Mouse (Mus musculus) layer of hippocampus, postnatal 25 days (tissue): ENCODE results near the gene Gm8068. TPM values are rescaled to one million over a fixed set of nuclear protein-coding genes. Genes with fewer than 3 reads are reported as not detected.
"Not testable (repeated sequence)": the region's sequence is repeated elsewhere in the genome, so short reads cannot be mapped to it uniquely, and the experiment has no call there.

Experiments
- DNase-seq, 2 experiments: peaks; one replicate each; pipeline ENCODE4 v3.0.0; 2022; ENCODE audit warnings: mixed read lengths in 2 of 2, low spot score in 1 of 2; ENCODE audit errors: extremely low spot score in 1 of 2
- total RNA-seq, 2 experiments: library from RNA; stranded (reverse); gene quantifications; 2 replicates each; pipeline ENCODE4 v1.2.3; 2021

Gm8068 gene
- total RNA-seq, result not detected

DNA sequence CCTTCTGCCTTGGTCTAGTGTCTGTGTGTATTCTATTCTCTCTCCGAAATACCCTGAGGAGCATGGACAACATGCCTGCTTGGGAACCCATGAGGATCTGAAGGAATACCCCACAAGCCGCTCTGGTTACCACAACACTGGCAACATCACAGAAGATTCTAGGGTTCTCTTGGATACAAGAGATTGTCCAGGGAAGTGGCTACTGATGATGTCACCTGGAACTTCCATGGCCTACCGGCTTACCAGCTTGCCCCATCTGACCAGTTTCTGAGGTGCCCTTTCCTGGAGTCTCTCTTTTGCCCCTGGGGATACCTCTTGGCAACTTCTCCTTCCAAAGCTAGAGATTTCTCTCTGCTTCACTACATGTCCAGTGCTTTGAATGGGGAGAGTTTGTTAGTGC, at the start of gene Gm8068:
TSS of gene Gm8068 (minus strand) at position 101 of the 400 bp plus-strand sequence.
- not testable (repeated sequence) for DNase-seq

DNA sequence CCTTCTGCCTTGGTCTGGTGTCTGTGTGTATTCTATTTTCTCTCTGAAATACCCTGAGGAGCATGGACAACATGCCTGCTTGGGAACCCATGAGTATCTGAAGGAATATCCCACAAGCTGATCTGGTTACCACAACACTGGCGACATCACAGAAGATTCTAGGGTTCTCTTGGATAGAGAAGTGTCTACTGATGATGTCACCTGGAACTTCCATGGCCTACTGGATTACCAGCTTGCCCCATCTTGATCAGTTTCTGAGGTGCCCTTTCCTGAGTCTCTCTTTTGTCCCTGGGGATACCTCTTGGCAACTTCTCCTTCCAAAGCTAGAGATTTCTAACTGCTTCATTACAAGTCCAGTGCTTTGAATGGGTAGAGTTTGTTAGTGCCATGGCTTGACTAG, 48.8 kb upstream of the Gm8068 start, which contains the start of gene Gm7929:
TSS of gene Gm7929 (minus strand) at position 101 of the 400 bp plus-strand sequence.
- DNase-seq, result not testable (repeated sequence)

- DNase-seq, result not testable (repeated sequence)
Measured at GRCm38 (mm10) chr14:41723437-41723836, 21.8 kb upstream of the Gm8068 start.

DNA sequence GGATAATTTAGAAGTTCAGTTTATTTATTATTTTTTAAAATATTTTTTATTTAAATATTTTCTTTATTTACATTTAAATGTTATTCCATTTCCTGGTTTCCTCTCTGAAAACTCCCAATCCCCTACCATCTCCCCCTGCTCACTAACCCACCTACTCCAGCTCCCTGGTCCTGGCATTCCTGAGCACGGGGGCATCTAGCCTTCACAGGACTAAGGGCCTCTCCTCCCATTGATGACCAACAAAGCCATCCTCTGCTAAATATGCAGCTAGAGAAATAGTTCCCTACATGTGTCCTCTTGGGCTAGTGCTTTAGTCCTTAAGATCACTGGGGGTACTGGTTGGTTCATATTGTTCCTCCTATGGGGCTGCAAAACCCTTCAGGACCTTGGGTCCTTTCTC, 15.5 kb upstream of the Gm8068 start:
- DNase-seq, result not testable (repeated sequence)

DNA sequence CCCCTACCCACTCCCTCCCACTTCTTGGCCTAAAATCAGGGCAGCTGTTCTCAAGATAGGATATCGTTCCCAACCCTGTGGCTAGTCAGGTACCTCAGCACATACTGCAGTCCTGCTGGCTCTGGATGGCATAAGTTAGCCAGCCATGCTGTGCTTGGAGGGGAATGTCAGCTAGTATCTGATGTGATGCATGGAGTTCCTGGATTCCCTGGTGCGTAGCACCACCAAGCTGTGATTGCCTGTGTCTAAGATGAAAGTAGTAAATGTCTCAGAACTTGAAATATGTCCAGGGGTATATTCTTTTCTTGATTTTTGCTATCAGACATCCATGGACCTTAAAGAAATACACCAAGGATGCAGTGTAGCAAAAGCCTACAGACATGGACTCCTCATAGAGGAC, 53.5 kb downstream of the Gm8068 start:
- DNase-seq, result not testable (repeated sequence)

Other genes with a start within 250 kb of the Gm8068 start
- gene Gm7954, start 248.4 kb downstream of the Gm8068 start, total RNA-seq, result not detected
- under 1 TPM in 1 of 2 experiments, not detected in 1; 0.47 TPM for gene Gm3486, start 212.4 kb downstream of the Gm8068 start, total RNA-seq
- not detected for gene Gm7970, start 146.3 kb downstream of the Gm8068 start, total RNA-seq
- gene 1700049E17Rik2, start 128.7 kb downstream of the Gm8068 start, total RNA-seq, result under 1 TPM in 1 of 2 experiments, not detected in 1; 0.25 TPM
- gene Gm3072, start 77.3 kb downstream of the Gm8068 start, total RNA-seq, result not detected
- gene Gm3676, start 55.4 kb downstream of the Gm8068 start, total RNA-seq, result not detected
- gene Gm7929, start 48.7 kb upstream of the Gm8068 start, total RNA-seq, result not detected
- not detected for gene Gm47189, start 70.6 kb upstream of the Gm8068 start, total RNA-seq
- gene Gm7980, start 205.4 kb upstream of the Gm8068 start, total RNA-seq, result not detected
- not detected for gene 1700049E17Rik1, start 223.1 kb upstream of the Gm8068 start, total RNA-seq
- not detected for gene 1700024B05Rik, start 242.1 kb upstream of the Gm8068 start, total RNA-seq